Mouse (Mus musculus): Measurements from ENCODE around the gene Ror1.

Gene Ror1

GRCm38 (mm10) chr4:100386272-100386988 lies 290.8 kb downstream of the Ror1 start:
- DNase-seq (ENCODE audit: low read depth): peak; percentile 74

DNA sequence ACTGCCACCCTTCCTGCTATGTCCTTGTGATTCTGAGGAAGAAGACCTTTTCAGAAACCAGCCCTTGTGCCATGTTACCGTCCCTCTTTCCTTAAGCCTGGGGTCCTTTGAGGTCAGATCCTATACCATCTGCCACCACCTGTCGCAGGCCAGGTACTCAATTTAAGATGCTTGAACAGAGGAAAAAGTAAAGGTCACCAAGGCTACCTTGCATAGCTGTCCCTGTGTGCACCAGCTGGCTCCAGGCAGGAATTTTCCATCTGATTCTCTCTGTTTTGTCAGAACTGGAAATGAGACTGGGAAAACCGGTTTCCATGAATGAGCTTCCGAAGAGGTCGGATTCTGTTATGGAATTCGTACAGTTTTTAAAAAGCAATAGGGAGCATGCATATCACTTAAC lies 294.8 kb downstream of the Ror1 start:
- no peak for DNase-seq (ENCODE audit: low read depth)

- no peak for DNase-seq (ENCODE audit: low read depth)
These were observed 295.4 kb downstream of the Ror1 start for GRCm38 (mm10) chr4:100391021-100391420.

DNA sequence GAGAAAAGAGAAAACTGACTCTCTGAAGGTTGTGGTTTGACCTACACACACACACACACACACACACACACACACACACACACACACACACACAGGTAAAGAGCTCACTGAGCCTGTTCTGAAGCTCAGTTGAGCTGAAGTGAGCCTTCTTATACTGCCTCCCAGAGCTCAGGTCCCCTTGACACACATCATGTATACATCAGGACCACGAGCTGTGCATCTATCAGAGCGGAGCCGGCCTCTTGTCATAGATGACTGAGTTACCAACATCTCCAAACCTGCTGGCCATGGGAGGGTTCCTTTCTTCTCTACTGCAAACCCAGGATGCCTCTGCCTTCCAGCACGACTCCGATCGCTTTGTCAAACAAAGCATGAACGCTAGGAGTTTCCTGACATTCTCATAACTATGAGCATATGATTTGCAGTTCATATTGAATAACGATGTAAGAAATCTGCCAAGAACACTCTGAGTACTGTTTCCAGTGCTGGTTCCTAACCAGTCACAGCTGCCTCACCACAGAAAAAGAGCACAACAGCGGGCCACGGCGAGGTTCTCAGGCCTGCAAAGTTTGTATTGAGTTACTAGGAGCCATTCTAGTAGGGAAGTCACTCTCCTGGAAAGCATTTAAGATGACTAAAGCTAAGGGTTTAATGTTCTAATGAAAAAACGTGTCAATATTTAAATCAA lies 297.9 kb downstream of the Ror1 start:
- DNase-seq (ENCODE audit: low read depth): peak; percentile 33

DNA sequence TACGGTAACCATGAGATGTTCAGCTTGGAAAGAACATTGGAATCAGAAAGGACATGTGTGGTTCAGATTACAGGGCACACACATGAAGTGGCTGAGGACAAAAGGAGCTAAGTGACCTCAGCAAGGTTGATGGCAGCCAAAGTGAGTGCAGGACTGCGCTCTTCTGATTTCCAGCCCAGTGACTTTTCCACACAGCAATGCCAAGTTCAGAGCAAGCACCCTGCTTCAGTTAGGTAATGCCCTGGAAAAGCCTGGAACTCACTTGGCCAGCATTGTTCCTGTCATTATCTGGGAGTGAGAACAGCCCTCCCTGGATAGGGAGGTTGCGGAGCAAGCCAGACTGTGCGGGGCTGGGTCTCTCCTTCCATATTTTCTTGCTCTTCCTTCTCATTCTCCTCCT lies 299.8 kb downstream of the Ror1 start:
- no peak for DNase-seq (ENCODE audit: low read depth)

- no peak for DNase-seq (ENCODE audit: low read depth)
These were observed 302.5 kb downstream of the Ror1 start for GRCm38 (mm10) chr4:100398079-100398478.

GRCm38 (mm10) chr4:100401078-100401477 lies 305.5 kb downstream of the Ror1 start:
- DNase-seq (ENCODE audit: low read depth): no peak

DNA sequence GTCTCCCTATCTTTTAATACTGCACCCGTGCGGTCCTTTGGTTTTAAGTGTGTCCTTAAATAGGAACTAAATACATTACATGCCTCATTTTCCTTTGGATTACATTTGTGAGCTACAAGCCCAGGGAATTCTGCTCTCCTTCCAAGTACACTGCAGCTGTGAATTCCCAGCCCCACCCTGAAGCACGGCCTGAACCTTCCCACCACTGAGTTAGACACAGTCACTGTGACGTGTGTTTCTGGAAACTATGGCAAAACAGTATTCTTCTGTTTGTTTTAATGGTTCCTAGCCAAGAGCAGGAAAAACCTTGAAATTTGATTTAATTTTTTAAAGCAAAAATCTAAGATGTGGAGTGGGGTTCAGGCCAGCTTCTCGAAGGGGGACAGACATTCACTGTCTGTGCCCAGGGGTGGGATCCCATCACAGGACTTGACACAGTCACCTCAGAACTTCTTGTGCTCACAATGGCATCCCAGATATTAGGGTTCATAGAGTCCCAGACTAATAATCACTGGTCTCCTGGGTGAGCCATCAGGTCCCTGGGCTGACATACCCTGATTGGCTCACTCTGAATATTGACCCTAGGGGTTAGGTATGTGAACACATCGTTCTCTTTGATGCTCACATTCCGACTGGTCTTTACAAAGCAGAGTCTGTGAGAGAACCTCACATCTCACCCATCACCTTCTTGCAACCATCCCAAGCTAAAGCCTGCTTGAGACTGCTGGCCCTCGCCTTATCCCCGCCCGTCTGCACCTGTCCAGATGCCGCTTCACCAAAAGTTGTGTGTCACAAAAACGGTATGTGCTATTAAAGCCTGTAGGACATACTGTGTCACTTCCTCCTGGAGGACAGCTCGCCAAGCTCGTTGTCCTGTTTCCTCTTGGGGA lies 306.2 kb downstream of the Ror1 start:
- DNase-seq (ENCODE audit: low read depth): peak; percentile 74

GRCm38 (mm10) chr4:100407261-100407874 lies 311.8 kb downstream of the Ror1 start:
- peak; percentile 95 for DNase-seq (ENCODE audit: low read depth)

- no peak for DNase-seq (ENCODE audit: low read depth)
These were observed 313.9 kb downstream of the Ror1 start for GRCm38 (mm10) chr4:100409521-100409920.

GRCm38 (mm10) chr4:100411841-100412539 lies 316.4 kb downstream of the Ror1 start:
- no peak for DNase-seq (ENCODE audit: low read depth)

GRCm38 (mm10) chr4:100422756-100423155 lies 327.2 kb downstream of the Ror1 start:
- no peak for DNase-seq (ENCODE audit: low read depth)

- DNase-seq (ENCODE audit: low read depth): peak; percentile 45
These were observed 330.5 kb downstream of the Ror1 start for GRCm38 (mm10) chr4:100426101-100426500.

DNA sequence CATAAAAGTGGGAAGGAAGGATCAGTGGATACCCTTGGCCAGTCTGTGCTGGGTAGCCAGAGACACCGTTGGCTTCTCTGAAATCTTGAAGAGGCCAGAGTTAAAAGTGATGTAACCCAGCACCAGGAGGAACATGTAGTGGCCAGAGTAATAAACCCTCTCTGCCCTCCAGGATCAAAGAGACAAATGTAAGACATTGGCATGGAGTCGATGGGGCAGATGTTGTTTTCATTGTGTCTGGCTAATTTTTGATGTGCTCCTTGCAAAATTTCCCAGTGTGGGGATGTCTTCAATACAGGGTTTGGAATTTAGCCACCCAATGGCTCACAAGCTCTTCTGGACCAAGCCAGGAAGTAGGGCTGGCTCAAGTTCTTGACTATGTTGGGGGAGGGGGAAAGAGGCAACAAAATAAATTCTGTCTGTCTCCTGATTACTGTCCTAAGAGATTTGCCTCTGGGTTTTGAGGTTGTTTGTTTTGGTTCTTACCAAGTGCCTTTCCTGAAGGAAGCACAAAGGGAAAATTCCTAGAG lies 333.8 kb downstream of the Ror1 start:
- peak; percentile 19 for DNase-seq (ENCODE audit: low read depth)

GRCm38 (mm10) chr4:100435281-100436168 lies 339.9 kb downstream of the Ror1 start:
- peak; percentile 52 for DNase-seq (ENCODE audit: low read depth)

DNA sequence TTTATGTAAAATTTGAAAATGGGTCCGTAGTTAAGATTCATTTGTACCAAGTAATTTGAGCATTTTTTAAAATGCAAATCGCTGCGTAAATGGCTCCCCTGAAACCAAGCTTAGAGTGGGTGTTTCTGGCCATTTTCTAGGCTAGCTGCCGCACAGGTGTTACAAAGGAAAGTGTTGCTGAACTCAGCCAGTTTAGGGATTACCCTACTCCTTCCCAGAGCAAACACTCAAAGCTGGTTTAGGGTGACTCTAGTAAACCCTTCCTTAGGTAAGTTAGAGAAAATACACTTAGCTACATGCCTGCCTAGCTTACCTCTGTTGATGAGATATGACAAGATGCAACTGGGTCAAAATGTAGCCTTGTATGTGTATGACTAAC lies 340.6 kb downstream of the Ror1 start:
- DNase-seq (ENCODE audit: low read depth): no peak

- DNase-seq (ENCODE audit: low read depth): peak; percentile 28
These were observed 351.3 kb downstream of the Ror1 start for GRCm38 (mm10) chr4:100446897-100447296.

DNA sequence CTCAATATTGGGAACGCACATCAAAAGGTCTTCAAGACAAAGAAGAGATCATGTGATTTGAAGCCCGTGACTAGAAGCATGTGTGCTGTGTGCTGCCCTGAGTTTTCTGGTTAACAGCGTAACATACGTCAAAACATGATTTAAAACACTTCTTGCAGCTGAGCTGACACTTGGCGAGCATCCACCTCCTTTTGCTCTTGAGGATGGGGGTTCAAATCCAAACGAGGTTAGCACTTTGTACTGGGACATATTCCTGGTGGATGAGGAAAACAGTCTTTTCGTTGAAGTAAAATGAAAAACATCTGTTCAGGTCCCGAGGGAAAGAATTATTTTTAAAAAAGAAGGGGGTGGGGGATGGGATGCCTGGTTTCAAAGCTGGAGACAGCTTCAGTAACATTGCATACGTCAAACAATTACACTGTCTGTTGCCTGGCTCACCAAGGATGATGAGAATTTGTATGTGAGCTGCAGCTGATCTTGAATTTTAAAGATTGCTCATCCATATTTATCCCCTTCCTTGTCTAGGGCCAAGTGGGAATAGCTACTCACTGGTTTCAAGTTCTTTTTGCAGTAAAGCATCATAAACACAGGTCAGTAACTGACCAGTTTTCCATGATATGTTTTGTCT lies 367.0 kb downstream of the Ror1 start:
- peak; percentile 86 for DNase-seq (ENCODE audit: low read depth)

DNA sequence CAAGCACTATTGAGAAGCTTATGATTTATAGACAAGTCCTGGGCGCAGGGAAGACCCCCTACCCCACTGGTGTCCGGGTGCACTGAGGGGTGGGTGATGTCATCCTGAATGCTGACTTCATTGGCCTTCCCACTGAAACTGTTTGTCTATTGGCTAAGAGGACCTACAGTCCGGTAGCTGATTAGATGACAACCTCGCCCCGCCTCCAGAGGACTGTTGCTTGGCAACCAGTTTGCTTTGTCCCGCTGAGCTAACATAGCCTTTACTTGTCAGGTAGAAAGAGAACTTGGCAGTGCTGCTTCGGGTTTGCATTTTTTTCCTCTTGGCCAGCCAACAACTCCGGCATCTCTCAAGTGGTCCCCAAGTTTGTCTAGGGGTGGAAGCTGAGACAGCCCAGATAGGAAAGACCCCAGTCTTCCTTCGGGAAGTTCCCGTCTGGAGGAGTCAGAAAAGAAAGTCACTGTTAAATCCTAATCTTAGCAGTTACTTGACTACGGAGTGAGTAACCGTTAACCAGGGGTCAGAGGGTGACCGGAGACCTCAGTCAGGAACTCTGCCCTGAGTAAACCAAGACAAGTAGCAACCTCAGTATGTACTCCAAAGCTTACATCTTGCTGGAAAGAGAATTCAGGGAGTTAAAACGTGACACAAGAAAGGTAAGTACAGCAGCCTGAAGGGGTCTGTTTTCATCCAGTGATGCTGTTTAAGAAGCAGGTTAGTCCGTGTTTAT lies 383.2 kb downstream of the Ror1 start, which contains the start of gene Ube2u:
Gene Ube2u (plus strand): TSS at position 258 of the 730 bp plus-strand sequence.
- no peak for DNase-seq (ENCODE audit: low read depth)

All from NIH3T3 (cell line).